8 mouse cellular contexts compared by ENCODE assay signal in genomic region chr13:6647992-6648668, GRCm38 (mm10). TPM values are rescaled to one million over a fixed set of nuclear protein-coding genes. Genes with fewer than 3 reads are reported as not detected.
A peak's percentile ranks its signal among the peaks of the same experiment; 100 is the strongest.
DNase-seq lines count a peak whose midpoint lies in the region; ATAC-seq lines count a peak whose summit lies in the region.

No protein-coding gene starts in this region.

- peaks cover 24% of the 10 kb centered on the region for H3K4me1 ChIP-seq in erythroblast, embryonic 14.5 days (ENCODE audit: control insufficient read depth)
- 0 out of 2 replicates have a peak, but pooled peaks cover 9% of the 10 kb centered on the region for H3K4me1 ChIP-seq in forebrain, embryonic 14.5 days (ENCODE audit: control insufficient read depth, insufficient read depth, low read length)
- H3K4me1 ChIP-seq in liver, embryonic 15.5 days (replicated peaks): peaks cover 27% of the 10 kb centered on the region
- H3K4me1 ChIP-seq in stomach, embryonic 15.5 days: peaks cover 4% of the 10 kb centered on the region; the same call in 1 of the 2 replicates

- peaks cover 7% of the 10 kb centered on the region for H3K27me3 ChIP-seq in erythroblast, embryonic 14.5 days (ENCODE audit: control insufficient read depth)
- no peaks in the 10 kb centered on the region for H3K27me3 ChIP-seq in forebrain, embryonic 14.5 days (replicated peaks; ENCODE audit: control insufficient read depth, insufficient read depth, low read length)
- peaks cover 7% of the 10 kb centered on the region; the same call in 1 of the 2 replicates for H3K27me3 ChIP-seq in liver, embryonic 15.5 days
- H3K27me3 ChIP-seq in stomach, embryonic 15.5 days (replicated peaks): no peaks in the 10 kb centered on the region

- peak overlapping the region; percentile 64 for H3K9ac ChIP-seq in forebrain, embryonic 14.5 days (ENCODE audit: low read length)
- peak overlapping the region; percentile 39 for H3K9ac ChIP-seq in liver, embryonic 15.5 days
- peak overlapping the region; percentile 32; the same call in 1 of the 2 replicates for H3K9ac ChIP-seq in stomach, embryonic 15.5 days

- under 1% methylated on average over 28 of the region's 28 CpGs for WGBS in forebrain, embryonic 14.5 days
- under 1% methylated on average over 28 of the region's 28 CpGs for WGBS in liver, embryonic 15.5 days (ENCODE audit: insufficient replicate concordance)
- under 1% methylated on average over 28 of the region's 28 CpGs for WGBS in stomach, embryonic 15.5 days

- DNase-seq in right cerebral cortex, adult 18-20 months: peak; percentile 46
- DNase-seq in right cerebral cortex, postnatal 36 days (ENCODE audit: low spot score in 2 of 2): no peak
- DNase-seq in forebrain, embryonic 14.5 days (ENCODE audit: low spot score): peak; percentile 33
- DNase-seq in spleen, postnatal 36 days (ENCODE audit: low spot score in 2 of 2): no peak

- no peaks in the 10 kb centered on the region for H3K36me3 ChIP-seq in erythroblast, embryonic 14.5 days (ENCODE audit: control insufficient read depth)
- H3K36me3 ChIP-seq in forebrain, embryonic 14.5 days (ENCODE audit: control insufficient read depth, insufficient read depth, low read length): no peaks in the 10 kb centered on the region
- H3K36me3 ChIP-seq in liver, embryonic 15.5 days (replicated peaks): no peaks in the 10 kb centered on the region
- H3K36me3 ChIP-seq in stomach, embryonic 15.5 days: no peaks in the 10 kb centered on the region

- H3K9me3 ChIP-seq in erythroblast, embryonic 14.5 days (ENCODE audit: control insufficient read depth, low read length): no peaks in the 10 kb centered on the region
- no peaks in the 10 kb centered on the region for H3K9me3 ChIP-seq in forebrain, embryonic 14.5 days (replicated peaks; ENCODE audit: control insufficient read depth, low read length)
- no peaks in the 10 kb centered on the region for H3K9me3 ChIP-seq in liver, embryonic 15.5 days (replicated peaks)
- H3K9me3 ChIP-seq in stomach, embryonic 15.5 days: no peaks in the 10 kb centered on the region

- 0 out of 2 replicates have a peak overlapping the region, but pooled peaks have one; percentile 14 for H3K27ac ChIP-seq in forebrain, embryonic 14.5 days (ENCODE audit: low read depth, low read length)
- no peak overlapping the region for H3K27ac ChIP-seq in liver, embryonic 15.5 days (replicated peaks)
- H3K27ac ChIP-seq in stomach, embryonic 15.5 days: 0 out of 2 replicates have a peak overlapping the region, but pooled peaks have one; percentile 31

- no peak for ATAC-seq in erythroblast, adult 5-6 weeks (replicated peaks; ENCODE audit: low FRiP score, poor library complexity, severe bottlenecking)
- peak; percentile 38 for ATAC-seq in forebrain, embryonic 14.5 days
- peak; percentile 8; the same call in 1 of the 2 replicates for ATAC-seq in liver, embryonic 15.5 days (ENCODE audit: insufficient read depth)
- ATAC-seq in stomach, embryonic 15.5 days (ENCODE audit: insufficient read depth, low FRiP score, low read depth): peak; percentile 2; the same call in 1 of the 2 replicates

- peak overlapping the region; percentile 63 for H3K4me3 ChIP-seq in erythroblast, embryonic 14.5 days (replicated peaks)
- H3K4me3 ChIP-seq in forebrain, embryonic 14.5 days (ENCODE audit: low read depth, low read length): peak overlapping the region; percentile 41
- H3K4me3 ChIP-seq in liver, embryonic 15.5 days (replicated peaks): peak overlapping the region; percentile 59
- peak overlapping the region; percentile 57 for H3K4me3 ChIP-seq in stomach, embryonic 15.5 days (replicated peaks)

- peak overlapping the region; percentile 74 for H3K4me2 ChIP-seq in forebrain, embryonic 14.5 days (ENCODE audit: low read length)
- H3K4me2 ChIP-seq in liver, embryonic 15.5 days: peak overlapping the region; percentile 94
- H3K4me2 ChIP-seq in stomach, embryonic 15.5 days: peak overlapping the region; percentile 95

RNA-seq across cellular contexts. Expression of gene Pfkp, which starts 0.4 kb away (rescaled TPM):
- 0.03 and 0.05 TPM in 2 replicates for polyA plus RNA-seq in erythroblast, embryonic 14.5 days (2012)
- 6.7 and 25.1 TPM in 2 replicates for total RNA-seq in erythroblast, adult 5-6 weeks (2015; ENCODE audit: low replicate concordance)
- 13.7 and 21.3 TPM in 2 replicates for total RNA-seq in erythroblast, adult 5-6 weeks (2017; ENCODE audit: low replicate concordance)
- 66.2 and 114 TPM in 2 replicates for polyA plus RNA-seq in forebrain, embryonic 14.5 days (2014; fragmentation: Nextera tagmentation; extraction: Ambion mirVana)
- polyA plus RNA-seq in liver, embryonic 15.5 days (2015; fragmentation: Nextera tagmentation; extraction: Ambion mirVana): 5.0 and 6.4 TPM in 2 replicates
- polyA plus RNA-seq in stomach, embryonic 15.5 days (2015; fragmentation: Nextera tagmentation; extraction: Ambion mirVana): 39.8 and 51.2 TPM in 2 replicates

Comparison
In these comparisons a context has a peak if more than half of its experiments do, and no peak if none do; other contexts are left out.
1. DNase-seq: peak in right cerebral cortex, adult 18-20 months (single experiment) and forebrain, embryonic 14.5 days (single experiment); none in right cerebral cortex, postnatal 36 days (0 of 2) and spleen, postnatal 36 days (0 of 2).
2. Peak in every context shown above with its lines, with median percentiles within 50 percentile points of each other: H3K4me3 ChIP-seq, H3K4me2 ChIP-seq and H3K9ac ChIP-seq.